Mouse (Mus musculus): ENCODE measurements around the gene Tent2. TPM values are rescaled to one million over a fixed set of nuclear protein-coding genes. Genes with fewer than 3 reads are reported as not detected.

Tent2 gene
- total RNA-seq, 2 experiments from 2014 or later, result 11.9 to 13.9 TPM

GRCm38 (mm10) chr13:93144336-93145167 is 47.6 kb downstream of the Tent2 start, which contains the start of gene Cmya5:
TSS of gene Cmya5 (minus strand) at chr13:93144724.
- intact Hi-C loops (cut with DNase I; ENCODE audit: low total_unique reads), result loop anchor here (5.0 kb wide), 1 partner anchor 162 kb away; no protein-coding TSS in a partner anchor
- DNase-seq, result peak; percentile 93

GRCm38 (mm10) chr13:93143819-93144283 is 48.3 kb downstream of the Tent2 start:
- intact Hi-C loops (cut with DNase I; ENCODE audit: low total_unique reads), result loop anchor here (5.0 kb wide), 1 partner anchor 162 kb away; no protein-coding TSS in a partner anchor
- peak; percentile 44 for DNase-seq

GRCm38 (mm10) chr13:93141184-93141583 is 51.0 kb downstream of the Tent2 start:
- DNase-seq, result no peak
- intact Hi-C loops (cut with DNase I; ENCODE audit: low total_unique reads), result loop anchor here (5.0 kb wide), 1 partner anchor 159 kb away; no protein-coding TSS in a partner anchor

- intact Hi-C loops (cut with DNase I; ENCODE audit: low total_unique reads), result no loop called here
- DNase-seq, result peak; percentile 53
These were observed 54.1 kb downstream of the Tent2 start for GRCm38 (mm10) chr13:93138059-93138458.

GRCm38 (mm10) chr13:93137098-93137497 is 55.1 kb downstream of the Tent2 start:
- no peak for DNase-seq
- intact Hi-C loops (cut with DNase I; ENCODE audit: low total_unique reads), result no loop called here

- intact Hi-C loops (cut with DNase I; ENCODE audit: low total_unique reads), result no loop called here
- no peak for DNase-seq
These were observed 55.9 kb downstream of the Tent2 start for GRCm38 (mm10) chr13:93136251-93136650.

- DNase-seq, result no peak
These were observed 56.7 kb downstream of the Tent2 start for GRCm38 (mm10) chr13:93135501-93135900.

GRCm38 (mm10) chr13:93130674-93131073 is 61.5 kb downstream of the Tent2 start:
- intact Hi-C loops (cut with DNase I; ENCODE audit: low total_unique reads), result no loop called here

More at GRCm38 (mm10) chr13:93135501-93135900, 56.7 kb downstream of the Tent2 start:
- intact Hi-C loops (cut with DNase I; ENCODE audit: low total_unique reads), result no loop called here

GRCm38 (mm10) chr13:93128961-93129360 is 63.2 kb downstream of the Tent2 start:
- intact Hi-C loops (cut with DNase I; ENCODE audit: low total_unique reads), result no loop called here
- no peak for DNase-seq

More at GRCm38 (mm10) chr13:93130674-93131073, 61.5 kb downstream of the Tent2 start:
- no peak for DNase-seq

GRCm38 (mm10) chr13:93128111-93128860 is 63.9 kb downstream of the Tent2 start:
- intact Hi-C loops (cut with DNase I; ENCODE audit: low total_unique reads), result no loop called here

GRCm38 (mm10) chr13:93122321-93122720 is 69.9 kb downstream of the Tent2 start:
- no peak for DNase-seq
- intact Hi-C loops (cut with DNase I; ENCODE audit: low total_unique reads), result no loop called here

More at GRCm38 (mm10) chr13:93128111-93128860, 63.9 kb downstream of the Tent2 start:
- no peak for DNase-seq

GRCm38 (mm10) chr13:93117241-93117640 is 74.9 kb downstream of the Tent2 start:
- intact Hi-C loops (cut with DNase I; ENCODE audit: low total_unique reads), result no loop called here
- no peak for DNase-seq

GRCm38 (mm10) chr13:93102340-93103090 is 89.7 kb downstream of the Tent2 start:
- intact Hi-C loops (cut with DNase I; ENCODE audit: low total_unique reads), result no loop called here
- DNase-seq, result no peak

GRCm38 (mm10) chr13:93098596-93098995 is 93.6 kb downstream of the Tent2 start:
- intact Hi-C loops (cut with DNase I; ENCODE audit: low total_unique reads), result no loop called here
- no peak for DNase-seq

- intact Hi-C loops (cut with DNase I; ENCODE audit: low total_unique reads), result no loop called here
These were observed 95.5 kb downstream of the Tent2 start for GRCm38 (mm10) chr13:93096643-93097042.

More at GRCm38 (mm10) chr13:93096643-93097042, 95.5 kb downstream of the Tent2 start:
- no peak for DNase-seq

Data from gastrocnemius, postnatal 14 days (tissue).